Mouse (Mus musculus): Measurements from ENCODE around the gene Nemp1. TPM values are rescaled to one million over a fixed set of nuclear protein-coding genes. Genes with fewer than 3 reads are reported as not detected.
A peak's percentile ranks its signal among the peaks of the same experiment; 100 is the strongest.

Nemp1 gene
- polyA plus RNA-seq, 1 experiment from 2014 or later: 7.8 TPM

GRCm38 (mm10) chr10:127745886-127746285 is 79.2 kb downstream of the Nemp1 start:
- H3K4me2 ChIP-seq: no peak overlapping the region
- H3K36me3 ChIP-seq: peaks cover 37% of the 10 kb centered on the region
- no peak overlapping the region for H3K4me3 ChIP-seq
- H3K9ac ChIP-seq: no peak overlapping the region
- no peak overlapping the region for H3K27ac ChIP-seq
- peaks cover 17% of the 10 kb centered on the region for H3K4me1 ChIP-seq (replicated peaks)
- ATAC-seq (replicated peaks; ENCODE audit: insufficient number of reproducible peaks, insufficient read depth, low FRiP score, low read depth): no peak
- 71% methylated on average over 5 of the region's 5 CpGs for WGBS
- no peaks in the 10 kb centered on the region for H3K27me3 ChIP-seq
- H3K9me3 ChIP-seq (replicated peaks): no peaks in the 10 kb centered on the region

GRCm38 (mm10) chr10:127747254-127747653 is 80.6 kb downstream of the Nemp1 start:
- H3K9me3 ChIP-seq (replicated peaks): no peaks in the 10 kb centered on the region
- peak overlapping the region; percentile 66; the same call in 1 of the 2 replicates for H3K4me2 ChIP-seq
- H3K4me1 ChIP-seq (replicated peaks): peaks cover 17% of the 10 kb centered on the region
- H3K9ac ChIP-seq: no peak overlapping the region
- whole genome bisulfite sequencing: 80% methylated on average over 8 of the region's 8 CpGs
- H3K36me3 ChIP-seq: peaks cover 28% of the 10 kb centered on the region; the same call in 1 of the 2 replicates
- no peak overlapping the region for H3K27ac ChIP-seq
- no peak for ATAC-seq (replicated peaks; ENCODE audit: insufficient number of reproducible peaks, insufficient read depth, low FRiP score, low read depth)
- H3K4me3 ChIP-seq: no peak overlapping the region
- H3K27me3 ChIP-seq: no peaks in the 10 kb centered on the region

- WGBS: 11% methylated on average over 8 of the region's 8 CpGs
- Histone ChIP-seq H3K4me1 (replicated peaks) (peaks cover 17% of the 10 kb centered on the region), H3K27ac (peak overlapping the region; percentile 63), H3K9me3 (replicated peaks) (no peaks in the 10 kb centered on the region), H3K27me3 (no peaks in the 10 kb centered on the region), H3K9ac (no peak overlapping the region; the same call in 1 of the 2 replicates), H3K4me2 (peak overlapping the region; percentile 66), H3K4me3 (peak overlapping the region; percentile 50), H3K36me3 (peaks cover 11% of the 10 kb centered on the region; the same call in 1 of the 2 replicates)
- no peak for ATAC-seq (replicated peaks; ENCODE audit: insufficient number of reproducible peaks, insufficient read depth, low FRiP score, low read depth)
These were observed 82.3 kb downstream of the Nemp1 start for GRCm38 (mm10) chr10:127748847-127749612.

GRCm38 (mm10) chr10:127750136-127750777 is 83.6 kb downstream of the Nemp1 start:
- peak overlapping the region; percentile 40; the same call in 1 of the 2 replicates for H3K9ac ChIP-seq
- H3K27ac ChIP-seq: peak overlapping the region; percentile 63
- no peak for ATAC-seq (replicated peaks; ENCODE audit: insufficient number of reproducible peaks, insufficient read depth, low FRiP score, low read depth)
- H3K4me3 ChIP-seq: peak overlapping the region; percentile 50
- H3K4me1 ChIP-seq (replicated peaks): peaks cover 29% of the 10 kb centered on the region
- H3K36me3 ChIP-seq: peaks cover 5% of the 10 kb centered on the region; the same call in 1 of the 2 replicates
- 42% methylated on average over 24 of the region's 24 CpGs for WGBS
- peak overlapping the region; percentile 66 for H3K4me2 ChIP-seq
- H3K9me3 ChIP-seq (replicated peaks): no peaks in the 10 kb centered on the region
- no peaks in the 10 kb centered on the region for H3K27me3 ChIP-seq

Other genes starting within 250 kb of the Nemp1 start
- gene Stac3, start 165.2 kb upstream of the Nemp1 start, polyA plus RNA-seq (2015; fragmentation: Nextera tagmentation; extraction: Ambion mirVana): 0.62 and 1.1 TPM in 2 replicates
- gene Ndufa4l2, start 151.9 kb upstream of the Nemp1 start, polyA plus RNA-seq (2015; fragmentation: Nextera tagmentation; extraction: Ambion mirVana): 49.7 and 53.6 TPM in 2 replicates
- gene Shmt2, start 144.5 kb upstream of the Nemp1 start, polyA plus RNA-seq (2015; fragmentation: Nextera tagmentation; extraction: Ambion mirVana): 89.8 and 106 TPM in 2 replicates
- 1.2 and 2.9 TPM in 2 replicates for gene Nxph4, start 132.3 kb upstream of the Nemp1 start, polyA plus RNA-seq (2015; fragmentation: Nextera tagmentation; extraction: Ambion mirVana)
- gene Lrp1, start 45.8 kb upstream of the Nemp1 start, polyA plus RNA-seq (2015; fragmentation: Nextera tagmentation; extraction: Ambion mirVana): 31.2 and 43.1 TPM in 2 replicates
- gene Stat6, start 23.9 kb upstream of the Nemp1 start, polyA plus RNA-seq (2015; fragmentation: Nextera tagmentation; extraction: Ambion mirVana): 26.2 and 33.5 TPM in 2 replicates
- gene Nab2, start 1.7 kb downstream of the Nemp1 start, polyA plus RNA-seq (2015; fragmentation: Nextera tagmentation; extraction: Ambion mirVana): 10.9 and 14.9 TPM in 2 replicates
- 0.25 and 0.29 TPM in 2 replicates for gene Myo1a, start 38.3 kb downstream of the Nemp1 start, polyA plus RNA-seq (2015; fragmentation: Nextera tagmentation; extraction: Ambion mirVana)
- gene Tac2, start 57.6 kb downstream of the Nemp1 start, polyA plus RNA-seq (2015; fragmentation: Nextera tagmentation; extraction: Ambion mirVana): 0.43 and 0.64 TPM in 2 replicates
- gene Zbtb39, start 72.6 kb downstream of the Nemp1 start, polyA plus RNA-seq (2015; fragmentation: Nextera tagmentation; extraction: Ambion mirVana): 1.6 TPM in 2 replicates
- 14.1 and 16.3 TPM in 2 replicates for gene Gpr182, start 84.8 kb downstream of the Nemp1 start, polyA plus RNA-seq (2015; fragmentation: Nextera tagmentation; extraction: Ambion mirVana)
- 0.03 and 0.05 TPM in 2 replicates for gene Rdh1, start 92.8 kb downstream of the Nemp1 start, polyA plus RNA-seq (2015; fragmentation: Nextera tagmentation; extraction: Ambion mirVana)
- 0.10 TPM in 1 of 2 replicates, not detected in the other for gene Rdh16f1, start 92.9 kb downstream of the Nemp1 start, polyA plus RNA-seq (2015; fragmentation: Nextera tagmentation; extraction: Ambion mirVana)
- 0.11 TPM in 1 of 2 replicates, not detected in the other for gene Rdh9, start 109.5 kb downstream of the Nemp1 start, polyA plus RNA-seq (2015; fragmentation: Nextera tagmentation; extraction: Ambion mirVana)
- not detected in 2 replicates for gene Rdh16, start 134.3 kb downstream of the Nemp1 start, polyA plus RNA-seq (2015; fragmentation: Nextera tagmentation; extraction: Ambion mirVana)
- not detected in 2 replicates for gene Rdh19, start 183.0 kb downstream of the Nemp1 start, polyA plus RNA-seq (2015; fragmentation: Nextera tagmentation; extraction: Ambion mirVana)
- not detected in 2 replicates for gene Rdh16f2, start 199.6 kb downstream of the Nemp1 start, polyA plus RNA-seq (2015; fragmentation: Nextera tagmentation; extraction: Ambion mirVana)
- gene Rdh7, start 221.9 kb downstream of the Nemp1 start, polyA plus RNA-seq (2015; fragmentation: Nextera tagmentation; extraction: Ambion mirVana): 0.11 TPM in 1 of 2 replicates, not detected in the other
- not detected in 2 replicates for gene Sdr9c7, start 231.6 kb downstream of the Nemp1 start, polyA plus RNA-seq (2015; fragmentation: Nextera tagmentation; extraction: Ambion mirVana)

Measured in heart, embryonic 15.5 days (tissue).